Mouse (Mus musculus): ENCODE measurements around the gene Cxcr3. TPM values are rescaled to one million over a fixed set of nuclear protein-coding genes. Genes with fewer than 3 reads are reported as not detected.

Cxcr3 gene
- polyA plus RNA-seq, 1 experiment from 2014 or later: 0.25 TPM

DNA sequence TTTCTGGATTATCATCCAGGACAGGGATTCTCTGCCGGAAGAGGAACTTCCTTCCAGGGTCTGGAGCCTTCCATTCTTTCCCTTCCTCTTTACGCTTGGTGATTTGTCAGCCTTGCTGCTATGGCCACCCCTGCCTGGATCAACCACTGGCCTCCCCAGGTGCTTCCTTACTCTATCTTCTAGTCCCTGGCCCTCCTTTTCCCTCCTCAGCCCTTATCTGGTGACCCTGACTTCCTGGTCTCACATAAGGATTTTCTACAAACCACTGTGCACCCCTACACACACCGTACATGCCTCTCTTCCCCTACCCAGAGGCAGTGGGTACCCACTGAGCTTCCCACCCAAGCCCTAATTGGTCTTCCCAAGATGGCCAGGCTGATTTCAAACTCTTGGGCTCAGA, 781 bp downstream of the Cxcr3 start:
- Histone ChIP-seq H3K4me2 (no peak overlapping the region), H3K4me3 (no peak overlapping the region), H3K9me3 (no peaks in the 10 kb centered on the region), H3K27me3 (replicated peaks) (no peaks in the 10 kb centered on the region; the same call in none of the 2 replicates), H3K9ac (no peak overlapping the region), H3K36me3 (replicated peaks) (no peaks in the 10 kb centered on the region), H3K27ac (no peak overlapping the region), H3K4me1 (no peaks in the 10 kb centered on the region)
- WGBS: 96% methylated on average over 3 of the region's 3 CpGs
- no peak for ATAC-seq (replicated peaks)

DNA sequence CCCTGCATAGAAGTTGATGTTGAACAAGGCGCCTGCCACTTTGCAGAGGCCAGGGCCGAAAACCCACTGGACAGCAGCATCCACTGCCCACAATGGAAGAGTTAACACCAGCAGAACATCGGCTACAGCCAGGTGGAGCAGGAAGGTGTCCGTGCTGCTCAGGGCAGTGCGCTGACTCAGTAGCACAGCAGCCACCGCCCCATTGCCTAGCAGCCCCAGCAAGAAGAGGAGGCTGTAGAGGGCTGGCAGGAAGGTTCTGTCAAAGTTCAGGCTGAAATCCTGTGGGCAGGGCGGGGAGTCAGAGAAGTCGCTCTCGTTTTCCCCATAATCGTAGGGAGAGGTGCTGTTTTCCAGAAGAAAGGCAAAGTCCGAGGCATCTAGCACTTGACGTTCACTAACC, 1.4 kb downstream of the Cxcr3 start:
- Histone ChIP-seq H3K9me3 (no peaks in the 10 kb centered on the region), H3K27me3 (replicated peaks) (no peaks in the 10 kb centered on the region; the same call in none of the 2 replicates), H3K9ac (no peak overlapping the region), H3K4me3 (no peak overlapping the region), H3K36me3 (replicated peaks) (no peaks in the 10 kb centered on the region), H3K4me1 (no peaks in the 10 kb centered on the region), H3K4me2 (no peak overlapping the region), H3K27ac (no peak overlapping the region)
- WGBS: 86% methylated on average over 12 of the region's 12 CpGs
- ATAC-seq (replicated peaks): no peak

DNA sequence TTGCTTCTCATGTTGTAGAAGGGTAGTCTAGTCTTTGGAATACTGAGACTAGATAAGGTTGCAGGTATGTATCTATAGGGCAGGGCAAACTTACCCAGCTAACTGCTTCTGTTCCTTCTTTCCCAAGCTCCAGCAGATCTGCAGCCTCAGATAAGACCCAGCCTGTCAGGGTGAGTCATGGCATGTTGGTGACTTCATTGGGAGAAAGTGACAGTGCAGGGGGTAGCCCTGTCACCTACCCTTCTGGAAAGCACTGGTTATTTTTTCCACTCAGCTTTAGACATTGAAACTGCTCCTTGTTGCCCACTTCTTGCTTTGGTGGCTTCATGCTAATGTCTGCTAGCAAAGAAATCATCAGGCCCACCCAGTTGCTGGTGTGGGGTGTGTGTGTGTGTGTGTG, 4.1 kb downstream of the Cxcr3 start:
- Histone ChIP-seq H3K9me3 (no peaks in the 10 kb centered on the region), H3K4me1 (no peaks in the 10 kb centered on the region), H3K4me3 (no peak overlapping the region), H3K9ac (no peak overlapping the region), H3K4me2 (no peak overlapping the region), H3K36me3 (replicated peaks) (no peaks in the 10 kb centered on the region), H3K27me3 (replicated peaks) (no peaks in the 10 kb centered on the region; the same call in 1 of the 2 replicates), H3K27ac (no peak overlapping the region)
- no peak for ATAC-seq (replicated peaks)

DNA sequence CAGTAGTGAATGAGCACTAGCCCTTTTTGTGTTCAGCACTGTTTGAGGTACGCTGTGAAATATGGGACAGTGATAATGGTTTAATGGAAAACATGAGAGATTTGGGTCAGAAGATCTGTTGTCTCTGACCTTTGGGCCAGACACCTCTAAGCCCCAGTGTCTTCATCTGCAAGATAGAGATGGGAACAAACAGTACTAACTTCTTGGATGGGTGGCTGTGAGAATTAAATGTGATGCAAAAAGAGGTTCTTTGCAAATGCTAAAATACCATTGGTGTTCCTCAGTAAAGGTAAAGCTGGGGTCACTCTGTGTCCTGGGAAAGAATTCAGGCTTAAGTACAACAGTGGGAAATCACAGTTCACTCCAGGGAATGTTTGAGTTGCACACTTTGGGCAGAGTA, 13.7 kb downstream of the Cxcr3 start:
- Histone ChIP-seq H3K9me3 (no peaks in the 10 kb centered on the region), H3K27me3 (replicated peaks) (0 out of 2 replicates have a peak, but pooled peaks cover 7% of the 10 kb centered on the region), H3K4me3 (no peak overlapping the region), H3K27ac (no peak overlapping the region), H3K36me3 (replicated peaks) (no peaks in the 10 kb centered on the region), H3K9ac (no peak overlapping the region), H3K4me2 (no peak overlapping the region), H3K4me1 (no peaks in the 10 kb centered on the region)
- 68% methylated on average over 1 of the region's 1 CpGs for WGBS
- no peak for ATAC-seq (replicated peaks)

DNA sequence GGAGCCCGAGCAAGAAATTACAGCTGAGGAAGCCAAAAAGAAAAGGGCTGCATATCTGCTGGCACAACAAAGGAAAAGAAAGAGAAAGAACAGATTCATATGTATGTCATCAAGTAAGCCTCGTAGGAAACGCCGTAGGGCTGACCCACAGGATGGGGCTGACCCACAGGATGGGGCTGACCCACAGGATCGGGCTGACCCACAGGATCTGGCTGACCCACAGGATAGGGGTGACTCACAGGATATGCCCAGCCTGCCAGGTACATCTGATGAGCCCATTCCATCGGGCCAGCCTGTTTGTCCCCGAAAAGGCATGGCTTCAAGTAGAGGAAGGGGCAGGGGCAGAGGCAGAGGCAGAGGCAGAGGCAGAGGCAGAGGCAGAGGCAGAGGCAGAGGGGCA, 29.0 kb downstream of the Cxcr3 start:
- H3K27me3 ChIP-seq (replicated peaks): no peaks in the 10 kb centered on the region
- WGBS: 72% methylated on average over 7 of the region's 7 CpGs

DNA sequence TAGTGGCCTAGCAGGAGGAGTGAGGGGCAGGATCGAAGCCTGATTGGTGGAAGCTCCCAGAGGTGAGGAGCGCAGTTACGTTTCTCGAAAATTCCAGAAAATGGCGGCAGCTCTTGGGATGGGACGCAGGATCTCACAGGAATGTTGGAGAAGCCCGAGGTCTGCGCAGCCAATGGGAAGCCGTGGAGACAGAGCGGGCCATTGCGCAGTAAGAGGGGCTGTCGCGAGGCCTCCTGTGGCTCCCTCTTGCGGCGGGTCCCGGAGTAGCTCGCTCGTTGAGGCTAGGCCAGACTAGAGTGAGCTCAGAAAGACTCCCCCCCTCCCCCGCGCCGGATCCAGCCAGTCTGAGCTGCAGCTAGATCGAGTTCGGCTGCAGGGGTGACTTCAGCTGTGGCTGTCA, 35.8 kb downstream of the Cxcr3 start:
- ATAC-seq (replicated peaks): no peak
- WGBS: 61% methylated on average over 23 of the region's 23 CpGs
- no peaks in the 10 kb centered on the region for H3K9me3 ChIP-seq

More for the DNA sequence above, 29.0 kb downstream of the Cxcr3 start:
- Histone ChIP-seq H3K4me1 (no peaks in the 10 kb centered on the region), H3K4me3 (no peak overlapping the region), H3K27ac (no peak overlapping the region), H3K36me3 (replicated peaks) (no peaks in the 10 kb centered on the region), H3K9me3 (no peaks in the 10 kb centered on the region), H3K9ac (no peak overlapping the region), H3K4me2 (no peak overlapping the region)
- ATAC-seq (replicated peaks): no peak

DNA sequence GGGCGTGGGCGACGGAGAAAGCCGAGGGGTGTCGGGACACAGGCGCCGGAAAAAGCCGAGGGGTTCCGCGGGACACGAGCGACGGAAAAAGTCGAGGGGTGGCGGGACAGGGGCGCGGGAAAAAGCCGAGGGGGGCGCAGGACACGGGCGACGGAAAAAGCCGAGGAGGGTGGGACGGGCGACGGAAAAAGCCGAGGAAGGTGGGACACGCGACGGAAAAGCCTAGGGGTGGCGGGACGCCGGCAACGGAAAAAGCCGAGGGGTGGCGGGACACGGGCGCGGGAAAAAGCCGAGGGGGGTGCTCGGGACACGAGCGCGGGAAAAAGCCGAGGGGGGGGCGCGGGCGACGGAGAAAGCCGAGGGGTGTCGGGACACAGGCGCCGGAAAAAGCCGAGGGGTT, 36.5 kb downstream of the Cxcr3 start:
- WGBS: 76% methylated on average over 50 of the region's 54 CpGs
- no peaks in the 10 kb centered on the region for H3K9me3 ChIP-seq
- no peak overlapping the region for H3K4me3 ChIP-seq
- H3K27ac ChIP-seq: no peak overlapping the region
- ATAC-seq (replicated peaks): no peak
- H3K27me3 ChIP-seq (replicated peaks): no peaks in the 10 kb centered on the region
- H3K9ac ChIP-seq: no peak overlapping the region
- H3K4me2 ChIP-seq: no peak overlapping the region
- no peaks in the 10 kb centered on the region for H3K36me3 ChIP-seq (replicated peaks)
- no peaks in the 10 kb centered on the region for H3K4me1 ChIP-seq

More for the DNA sequence above, 35.8 kb downstream of the Cxcr3 start:
- H3K4me1 ChIP-seq: no peaks in the 10 kb centered on the region
- no peak overlapping the region for H3K4me2 ChIP-seq
- H3K36me3 ChIP-seq (replicated peaks): no peaks in the 10 kb centered on the region
- H3K9ac ChIP-seq: no peak overlapping the region
- no peak overlapping the region for H3K27ac ChIP-seq
- no peaks in the 10 kb centered on the region for H3K27me3 ChIP-seq (replicated peaks)
- no peak overlapping the region for H3K4me3 ChIP-seq

DNA sequence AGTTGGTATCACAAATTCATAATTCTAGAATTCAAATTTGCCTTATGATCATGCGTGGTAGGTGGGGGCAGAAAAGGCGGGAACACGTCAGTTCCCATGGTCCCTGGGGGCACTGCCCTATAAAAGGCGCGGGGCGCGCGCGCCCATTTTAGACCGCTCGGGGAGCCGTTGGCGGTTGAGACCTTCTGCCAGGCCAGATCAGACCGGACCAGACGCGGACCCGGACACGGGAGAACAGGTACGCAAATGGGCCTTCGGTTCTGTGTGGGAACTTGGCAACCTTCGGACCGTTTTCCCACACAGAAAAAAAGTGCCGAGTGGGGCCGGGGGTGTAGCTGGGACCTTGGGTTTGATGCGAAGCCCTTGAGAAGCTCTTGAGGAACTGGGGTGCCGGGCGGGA, 38.4 kb downstream of the Cxcr3 start:
- Histone ChIP-seq H3K9ac (no peak overlapping the region), H3K4me1 (no peaks in the 10 kb centered on the region), H3K4me3 (no peak overlapping the region), H3K27me3 (replicated peaks) (no peaks in the 10 kb centered on the region), H3K4me2 (no peak overlapping the region), H3K27ac (no peak overlapping the region), H3K36me3 (replicated peaks) (no peaks in the 10 kb centered on the region), H3K9me3 (no peaks in the 10 kb centered on the region)
- WGBS: 94% methylated on average over 27 of the region's 27 CpGs
- ATAC-seq (replicated peaks): no peak

Other genes starting within 250 kb of the Cxcr3 start
- 16.1 and 19.7 TPM in 2 replicates for gene Taf1, start 201.5 kb downstream of the Cxcr3 start, polyA plus RNA-seq (2015; fragmentation: Nextera tagmentation; extraction: Ambion mirVana)
- 203 and 222 TPM in 2 replicates for gene Ogt, start 94.2 kb downstream of the Cxcr3 start, polyA plus RNA-seq (2015; fragmentation: Nextera tagmentation; extraction: Ambion mirVana)
- gene Gm4779, start 60.2 kb upstream of the Cxcr3 start, polyA plus RNA-seq (2015; fragmentation: Nextera tagmentation; extraction: Ambion mirVana): 0.08 and 0.10 TPM in 2 replicates
- not detected in 2 replicates for gene 8030474K03Rik, start 60.4 kb upstream of the Cxcr3 start, polyA plus RNA-seq (2015; fragmentation: Nextera tagmentation; extraction: Ambion mirVana)
- 7.0 and 7.6 TPM in 2 replicates for gene Nhsl2, start 115.1 kb upstream of the Cxcr3 start, polyA plus RNA-seq (2015; fragmentation: Nextera tagmentation; extraction: Ambion mirVana)